Mouse (Mus musculus) neural tube, embryonic 14.5 days (tissue): ENCODE results near the gene Tspan17. TPM values are rescaled to one million over a fixed set of nuclear protein-coding genes. Genes with fewer than 3 reads are reported as not detected.

ENCODE experiments used
- ATAC-seq: fragments of 200-750 bp; cut with Nextera tagmentation; 2 replicates; pipeline ENCODE4 v1.8.0; 2017; ENCODE audit warnings: low read depth, mild to moderate bottlenecking, moderate TSS enrichment, moderate library complexity
- H3K27ac ChIP-seq: fragments of 300-500 bp; sonication (generic); 2 replicates; pipeline ENCODE4 v1.5.1; 2014; ENCODE audit warnings: low read depth, mild to moderate bottlenecking, control low read depth, low read length, moderate library complexity, mixed read lengths
- H3K27me3 ChIP-seq: fragments of 300-500 bp; sonication (generic); 2 replicates; pipeline ENCODE4 v1.6.1; 2014; ENCODE audit warnings: low read length; ENCODE audit not compliant: control insufficient read depth, insufficient read depth
- H3K36me3 ChIP-seq: fragments of 300-500 bp; sonication (generic); 2 replicates; pipeline ENCODE4 v1.6.1; 2014; ENCODE audit warnings: low read length, mixed read lengths; ENCODE audit not compliant: control insufficient read depth, insufficient read depth
- H3K4me1 ChIP-seq: fragments of 300-500 bp; sonication (generic); 2 replicates; pipeline ENCODE4 v1.6.1; 2014; ENCODE audit warnings: low read length; ENCODE audit not compliant: control insufficient read depth, insufficient read depth
- H3K4me2 ChIP-seq: fragments of 300-500 bp; sonication (generic); 2 replicates; pipeline ENCODE4 v1.6.1; 2014; ENCODE audit warnings: mild to moderate bottlenecking, low read depth, low read length, control low read depth
- H3K4me3 ChIP-seq: fragments of 300-500 bp; sonication (generic); 2 replicates; pipeline ENCODE4 v1.5.1; 2014; ENCODE audit warnings: low read depth, low read length, control low read depth, mixed read lengths
- H3K9ac ChIP-seq: fragments of 300-500 bp; sonication (generic); replicated peaks from 2 replicates; pipeline ENCODE4 v1.6.1; 2014; ENCODE audit warnings: low read depth, mild to moderate bottlenecking, control low read depth, low read length, mixed read lengths
- H3K9me3 ChIP-seq: fragments of 300-500 bp; sonication (generic); 2 replicates; pipeline ENCODE4 v1.6.1; 2016; ENCODE audit warnings: low read length; ENCODE audit not compliant: control insufficient read depth
- WGBS: fragments of 180-500 bp; shearing (Covaris S2); extraction: QIAGEN DNeasy Blood & Tissue Kit; methylation state at CpG from one replicate; pipeline ENCODE4 v1.1.7; 2014; 5-methylcytosine and 5-hydroxymethylcytosine counted together
- polyA plus RNA-seq: library from polyadenylated mRNA; unstranded; fragments of >200 nt; fragmentation: Nextera tagmentation; extraction: Ambion mirVana; gene quantifications from 2 replicates; pipeline ENCODE4 v1.2.1, GENCODE M21; 2014

Tspan17 gene
- polyA plus RNA-seq, 1 experiment from 2014 or later, result 78.1 TPM

GRCm38 (mm10) chr13:54836351-54837030, 47.3 kb downstream of the Tspan17 start:
- H3K9ac ChIP-seq, result no peak overlapping the region
- ATAC-seq, result no peak
- no peaks in the 10 kb centered on the region for H3K36me3 ChIP-seq
- WGBS, result 76% methylated on average over 14 of the region's 14 CpGs
- H3K27me3 ChIP-seq, result no peaks in the 10 kb centered on the region
- H3K27ac ChIP-seq, result no peak overlapping the region
- H3K4me1 ChIP-seq, result peaks cover 9% of the 10 kb centered on the region; the same call in 1 of the 2 replicates
- H3K4me2 ChIP-seq, result no peak overlapping the region
- H3K4me3 ChIP-seq, result no peak overlapping the region
- H3K9me3 ChIP-seq, result no peaks in the 10 kb centered on the region

- no peaks in the 10 kb centered on the region for H3K36me3 ChIP-seq
- H3K27ac ChIP-seq, result peak overlapping the region; percentile 52; the same call in 1 of the 2 replicates
- ATAC-seq, result no peak
- H3K4me2 ChIP-seq, result no peak overlapping the region
- no peaks in the 10 kb centered on the region for H3K27me3 ChIP-seq
- H3K9ac ChIP-seq, result no peak overlapping the region
- H3K4me1 ChIP-seq, result peaks cover 9% of the 10 kb centered on the region; the same call in 1 of the 2 replicates
- 50% methylated on average over 5 of the region's 5 CpGs for WGBS
- H3K4me3 ChIP-seq, result no peak overlapping the region
- no peaks in the 10 kb centered on the region for H3K9me3 ChIP-seq
Observed at GRCm38 (mm10) chr13:54837061-54837460, 47.9 kb downstream of the Tspan17 start.

DNA sequence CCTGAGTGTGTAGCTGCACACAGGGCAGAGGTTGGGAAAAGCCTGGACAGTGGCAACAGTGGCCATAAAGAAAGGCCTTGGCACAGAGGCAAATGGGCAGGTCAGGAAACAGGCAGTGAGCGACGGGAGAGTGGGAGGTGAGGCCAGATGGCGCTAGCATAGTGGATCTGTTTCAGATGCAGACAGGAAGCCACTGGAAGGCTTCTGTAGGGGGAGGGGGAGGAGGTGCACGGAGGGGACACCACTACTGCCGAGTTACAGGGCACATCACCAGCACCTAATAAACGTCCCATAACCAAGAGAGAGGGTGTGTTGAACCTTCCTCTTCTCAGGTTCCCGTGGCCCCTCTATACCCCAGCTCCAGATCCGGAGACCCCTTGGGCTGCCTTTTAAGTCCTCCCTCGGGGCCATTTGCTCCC, 48.3 kb downstream of the Tspan17 start:
- no peaks in the 10 kb centered on the region for H3K9me3 ChIP-seq
- peak overlapping the region; percentile 52 for H3K27ac ChIP-seq
- WGBS, result 3% methylated on average over 9 of the region's 9 CpGs
- no peak overlapping the region for H3K9ac ChIP-seq
- H3K4me1 ChIP-seq, result peaks cover 9% of the 10 kb centered on the region; the same call in 1 of the 2 replicates
- H3K27me3 ChIP-seq, result no peaks in the 10 kb centered on the region
- peak; percentile 51; the same call in 1 of the 2 replicates for ATAC-seq
- no peak overlapping the region for H3K4me3 ChIP-seq
- no peaks in the 10 kb centered on the region for H3K36me3 ChIP-seq
- no peak overlapping the region for H3K4me2 ChIP-seq

DNA sequence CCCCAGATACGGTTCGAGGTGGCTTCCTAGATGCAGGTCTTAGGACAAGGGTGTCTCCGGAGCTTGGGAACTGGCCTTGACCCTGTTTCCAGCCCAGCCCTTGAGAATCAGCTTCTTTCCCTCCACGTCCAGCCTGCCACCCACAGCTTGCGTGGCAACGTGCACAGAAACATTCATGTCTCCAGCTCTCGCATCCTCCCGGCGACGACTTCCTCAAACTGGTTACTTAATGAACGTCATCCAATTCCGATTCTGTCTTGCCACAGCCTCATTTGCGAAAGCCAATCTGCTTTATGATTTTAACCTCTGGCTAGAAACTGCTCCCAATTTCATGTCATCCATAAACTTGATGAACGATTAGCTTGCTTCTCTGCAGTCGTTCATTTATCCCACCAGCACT, 49.4 kb downstream of the Tspan17 start:
- Histone ChIP-seq H3K27me3 (no peaks in the 10 kb centered on the region), H3K36me3 (no peaks in the 10 kb centered on the region), H3K27ac (peak overlapping the region; percentile 41; the same call in 1 of the 2 replicates), H3K4me1 (peaks cover 9% of the 10 kb centered on the region; the same call in 1 of the 2 replicates), H3K9ac (no peak overlapping the region), H3K4me2 (no peak overlapping the region), H3K4me3 (no peak overlapping the region), H3K9me3 (no peaks in the 10 kb centered on the region)
- 46% methylated on average over 15 of the region's 15 CpGs for WGBS
- ATAC-seq, result no peak

DNA sequence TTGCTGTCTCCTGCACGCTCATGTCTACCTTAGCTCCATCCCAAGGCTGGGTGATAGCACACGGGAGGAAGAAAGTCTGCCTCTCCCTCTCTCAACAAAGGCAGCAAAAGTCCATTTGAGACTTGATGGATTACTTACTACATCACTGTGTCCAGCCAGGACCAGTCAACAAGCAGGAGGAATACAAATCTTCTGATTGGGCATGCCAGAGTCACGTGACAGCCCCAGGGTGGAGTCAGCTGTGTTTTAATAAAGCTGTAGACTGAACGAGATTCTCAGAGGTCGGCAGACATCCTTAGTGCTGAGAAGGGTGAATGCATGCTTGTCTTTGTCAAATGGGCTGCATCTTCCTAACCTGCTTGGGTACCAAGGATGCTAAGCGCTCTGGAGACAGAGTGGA, 50.0 kb downstream of the Tspan17 start:
- Histone ChIP-seq H3K27ac (peak overlapping the region; percentile 41; the same call in 1 of the 2 replicates), H3K9ac (no peak overlapping the region), H3K4me2 (no peak overlapping the region), H3K9me3 (no peaks in the 10 kb centered on the region), H3K27me3 (no peaks in the 10 kb centered on the region), H3K4me3 (no peak overlapping the region), H3K36me3 (no peaks in the 10 kb centered on the region), H3K4me1 (peaks cover 9% of the 10 kb centered on the region; the same call in 1 of the 2 replicates)
- WGBS, result 58% methylated on average over 6 of the region's 6 CpGs
- peak; percentile 38; the same call in 1 of the 2 replicates for ATAC-seq

DNA sequence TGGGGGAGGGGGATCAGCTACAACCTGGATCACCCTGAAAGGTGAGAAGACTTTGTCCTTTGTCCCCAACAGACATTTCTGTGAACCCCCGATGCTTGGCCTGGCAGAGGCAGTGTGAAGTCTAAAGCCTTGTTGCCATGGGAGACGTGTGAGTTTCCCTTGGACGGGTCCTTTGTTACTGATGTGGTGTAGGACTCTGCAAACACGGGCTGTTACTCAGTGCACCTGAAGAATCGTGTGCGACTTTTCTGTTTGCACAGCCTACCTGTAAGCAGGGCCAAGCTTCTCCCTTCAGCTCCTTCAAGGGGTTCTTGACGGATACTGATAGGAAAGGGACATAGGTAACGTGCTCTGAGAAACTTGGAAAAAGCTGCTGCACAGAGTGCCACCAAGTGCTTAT, 55.4 kb downstream of the Tspan17 start:
- Histone ChIP-seq H3K9me3 (no peaks in the 10 kb centered on the region), H3K9ac (no peak overlapping the region), H3K4me1 (peaks cover 2% of the 10 kb centered on the region; the same call in 1 of the 2 replicates), H3K4me2 (no peak overlapping the region), H3K36me3 (no peaks in the 10 kb centered on the region), H3K4me3 (no peak overlapping the region), H3K27me3 (no peaks in the 10 kb centered on the region), H3K27ac (no peak overlapping the region)
- ATAC-seq, result no peak
- 44% methylated on average over 8 of the region's 8 CpGs for WGBS

Other genes with a start within 250 kb of the Tspan17 start
- 240 and 251 TPM in 2 replicates for gene 4833439L19Rik, start 223.9 kb upstream of the Tspan17 start, polyA plus RNA-seq
- 66.7 and 96.3 TPM in 2 replicates for gene Arl10, start 214.4 kb upstream of the Tspan17 start, polyA plus RNA-seq
- gene Nop16, start 199.3 kb upstream of the Tspan17 start, polyA plus RNA-seq, result 44.1 and 45.0 TPM in 2 replicates
- gene Higd2a, start 199.2 kb upstream of the Tspan17 start, polyA plus RNA-seq, result 246 and 295 TPM in 2 replicates
- gene Cltb, start 178.0 kb upstream of the Tspan17 start, polyA plus RNA-seq, result 172 and 200 TPM in 2 replicates
- 89.1 and 97.9 TPM in 2 replicates for gene Faf2, start 167.6 kb upstream of the Tspan17 start, polyA plus RNA-seq
- 78.5 and 88.3 TPM in 2 replicates for gene Rnf44, start 95.5 kb upstream of the Tspan17 start, polyA plus RNA-seq
- gene Cdhr2, start 87.9 kb upstream of the Tspan17 start, polyA plus RNA-seq, result 0.21 and 0.29 TPM in 2 replicates
- 17.3 and 19.6 TPM in 2 replicates for gene Gprin1, start 39.5 kb upstream of the Tspan17 start, polyA plus RNA-seq
- 61.3 and 118 TPM in 2 replicates for gene Sncb, start 22.8 kb upstream of the Tspan17 start, polyA plus RNA-seq
- not detected in 2 replicates for gene Eif4e1b, start 5.4 kb upstream of the Tspan17 start, polyA plus RNA-seq
- gene Unc5a, start 160.0 kb downstream of the Tspan17 start, polyA plus RNA-seq, result 12.4 and 15.7 TPM in 2 replicates
- 0.13 and 1.0 TPM in 2 replicates for gene Hk3, start 232.0 kb downstream of the Tspan17 start, polyA plus RNA-seq